Mouse (Mus musculus): Measurements from ENCODE around the gene Aurkb. TPM values are rescaled to one million over a fixed set of nuclear protein-coding genes. Genes with fewer than 3 reads are reported as not detected.
"Not testable (repeated sequence)": the region's sequence is repeated elsewhere in the genome, so short reads cannot be mapped to it uniquely, and the experiment has no call there.

Gene Aurkb
- 79.4 and 85.9 TPM in 2 replicates for polyA plus RNA-seq (2016; fragmentation: Nextera tagmentation; extraction: Ambion mirVana)

- Histone ChIP-seq H3K27ac (ENCODE audit: poor library complexity, severe bottlenecking) (peak within 1 kb of the TSS; percentile 89), H3K36me3 (peaks cover 29% of the 10 kb centered on the region), H3K4me3 (peak within 1 kb of the TSS; percentile 85), H3K27me3 (replicated peaks) (no peaks in the 10 kb centered on the region), H3K4me1 (replicated peaks) (peaks cover 28% of the 10 kb centered on the region), H3K9ac (peak within 1 kb of the TSS; percentile 77), H3K9me3 (replicated peaks) (no peaks in the 10 kb centered on the region), H3K4me2 (peak within 1 kb of the TSS; percentile 81)
- under 1% methylated on average over 54 of the region's 54 CpGs for WGBS
- peak; percentile 81 for ATAC-seq (ENCODE audit: insufficient number of reproducible peaks, low FRiP score)
These were observed at the start of gene Aurkb for GRCm38 (mm10) chr11:69045531-69046394. Gene Aurkb, plus strand, starts transcription at chr11:69045647.

GRCm38 (mm10) chr11:68997080-68997479 lies 48.4 kb upstream of the Aurkb start:
- peaks cover 93% of the 10 kb centered on the region for H3K36me3 ChIP-seq
- ATAC-seq (ENCODE audit: insufficient number of reproducible peaks, low FRiP score), result no peak

GRCm38 (mm10) chr11:69002782-69003181 lies 42.7 kb upstream of the Aurkb start:
- not testable (repeated sequence) for H3K27me3 ChIP-seq (replicated peaks); H3K4me3 ChIP-seq; H3K9me3 ChIP-seq (replicated peaks); H3K4me1 ChIP-seq (replicated peaks); ATAC-seq (ENCODE audit: insufficient number of reproducible peaks, low FRiP score); H3K9ac ChIP-seq; H3K27ac ChIP-seq (ENCODE audit: poor library complexity, severe bottlenecking); H3K4me2 ChIP-seq
- WGBS, result 86% methylated on average over 4 of the region's 4 CpGs
- peaks cover 58% of the 10 kb centered on the region for H3K36me3 ChIP-seq

More at GRCm38 (mm10) chr11:68997080-68997479, 48.4 kb upstream of the Aurkb start:
- Histone ChIP-seq H3K4me3 (no peak overlapping the region), H3K27ac (ENCODE audit: poor library complexity, severe bottlenecking) (no peak overlapping the region), H3K9me3 (replicated peaks) (no peaks in the 10 kb centered on the region), H3K4me2 (no peak overlapping the region), H3K9ac (no peak overlapping the region), H3K27me3 (replicated peaks) (no peaks in the 10 kb centered on the region), H3K4me1 (replicated peaks) (no peaks in the 10 kb centered on the region)
- 82% methylated on average over 4 of the region's 4 CpGs for WGBS

GRCm38 (mm10) chr11:69003592-69003991 lies 41.9 kb upstream of the Aurkb start:
- Histone ChIP-seq H3K9me3 (replicated peaks) (no peaks in the 10 kb centered on the region), H3K27me3 (replicated peaks) (no peaks in the 10 kb centered on the region), H3K9ac (no peak overlapping the region), H3K27ac (ENCODE audit: poor library complexity, severe bottlenecking) (no peak overlapping the region), H3K4me1 (replicated peaks) (peaks cover 11% of the 10 kb centered on the region), H3K4me3 (no peak overlapping the region), H3K36me3 (peaks cover 50% of the 10 kb centered on the region), H3K4me2 (no peak overlapping the region)
- no peak for ATAC-seq (ENCODE audit: insufficient number of reproducible peaks, low FRiP score)
- 48% methylated on average over 4 of the region's 4 CpGs for WGBS

- Histone ChIP-seq H3K4me3 (no peak overlapping the region), H3K27me3 (replicated peaks) (no peaks in the 10 kb centered on the region), H3K36me3 (peaks cover 36% of the 10 kb centered on the region), H3K9ac (no peak overlapping the region), H3K27ac (ENCODE audit: poor library complexity, severe bottlenecking) (no peak overlapping the region), H3K4me2 (no peak overlapping the region), H3K9me3 (replicated peaks) (no peaks in the 10 kb centered on the region), H3K4me1 (replicated peaks) (peaks cover 11% of the 10 kb centered on the region)
- no peak for ATAC-seq (ENCODE audit: insufficient number of reproducible peaks, low FRiP score)
- WGBS, result 83% methylated on average over 7 of the region's 7 CpGs
These were observed 40.3 kb upstream of the Aurkb start for GRCm38 (mm10) chr11:69005193-69005592.

- not testable (repeated sequence) for H3K4me2 ChIP-seq; ATAC-seq (ENCODE audit: insufficient number of reproducible peaks, low FRiP score); H3K9me3 ChIP-seq (replicated peaks); H3K27ac ChIP-seq (ENCODE audit: poor library complexity, severe bottlenecking); H3K9ac ChIP-seq; H3K27me3 ChIP-seq (replicated peaks); H3K4me3 ChIP-seq
- Histone ChIP-seq H3K36me3 (peaks cover 22% of the 10 kb centered on the region), H3K4me1 (replicated peaks) (peaks cover 18% of the 10 kb centered on the region)
These were observed 38.9 kb upstream of the Aurkb start for GRCm38 (mm10) chr11:69006575-69006974.

GRCm38 (mm10) chr11:69008182-69009121 lies 37.0 kb upstream of the Aurkb start, which contains the start of gene Pfas:
Gene Pfas, minus strand, starts transcription at chr11:69008460.
- Histone ChIP-seq H3K4me3 (peak within 1 kb of the TSS; percentile 84), H3K9ac (peak within 1 kb of the TSS; percentile 82)
- 8% methylated on average over 38 of the region's 38 CpGs for WGBS

GRCm38 (mm10) chr11:69009508-69009907 lies 35.9 kb upstream of the Aurkb start:
- 88% methylated on average over 1 of the region's 1 CpGs for WGBS
- H3K4me3 ChIP-seq, result no peak overlapping the region
- ATAC-seq (ENCODE audit: insufficient number of reproducible peaks, low FRiP score), result no peak
- peaks cover 12% of the 10 kb centered on the region for H3K4me1 ChIP-seq (replicated peaks)
- no peak overlapping the region for H3K4me2 ChIP-seq
- no peaks in the 10 kb centered on the region for H3K27me3 ChIP-seq (replicated peaks)
- H3K27ac ChIP-seq (ENCODE audit: poor library complexity, severe bottlenecking), result no peak overlapping the region
- H3K9me3 ChIP-seq (replicated peaks), result no peaks in the 10 kb centered on the region
- peaks cover 3% of the 10 kb centered on the region; the same call in 1 of the 2 replicates for H3K36me3 ChIP-seq
- no peak overlapping the region for H3K9ac ChIP-seq

More at GRCm38 (mm10) chr11:69008182-69009121, 37.0 kb upstream of the Aurkb start, which contains the start of gene Pfas:
- Histone ChIP-seq H3K9me3 (replicated peaks) (no peaks in the 10 kb centered on the region), H3K4me1 (replicated peaks) (peaks cover 17% of the 10 kb centered on the region), H3K27me3 (replicated peaks) (no peaks in the 10 kb centered on the region), H3K27ac (ENCODE audit: poor library complexity, severe bottlenecking) (peak within 1 kb of the TSS; percentile 62), H3K36me3 (peaks cover 4% of the 10 kb centered on the region), H3K4me2 (peak within 1 kb of the TSS; percentile 71)
- ATAC-seq (ENCODE audit: insufficient number of reproducible peaks, low FRiP score), result peak; percentile 82

GRCm38 (mm10) chr11:69010400-69011323 lies 34.8 kb upstream of the Aurkb start:
- H3K4me2 ChIP-seq, result peak overlapping the region; percentile 86
- H3K36me3 ChIP-seq, result no peaks in the 10 kb centered on the region; the same call in 1 of the 2 replicates
- H3K27me3 ChIP-seq (replicated peaks), result no peaks in the 10 kb centered on the region
- ATAC-seq (ENCODE audit: insufficient number of reproducible peaks, low FRiP score), result no peak
- 81% methylated on average over 15 of the region's 15 CpGs for WGBS
- H3K4me1 ChIP-seq (replicated peaks), result peaks cover 12% of the 10 kb centered on the region
- 0 out of 2 replicates have a peak overlapping the region, but pooled peaks have one; percentile 2 for H3K4me3 ChIP-seq
- H3K9me3 ChIP-seq (replicated peaks), result no peaks in the 10 kb centered on the region
- H3K27ac ChIP-seq (ENCODE audit: poor library complexity, severe bottlenecking), result peak overlapping the region; percentile 99
- H3K9ac ChIP-seq, result no peak overlapping the region

GRCm38 (mm10) chr11:69011445-69011844 lies 34.0 kb upstream of the Aurkb start:
- not testable (repeated sequence) for H3K36me3 ChIP-seq; H3K9ac ChIP-seq; H3K27me3 ChIP-seq (replicated peaks); H3K9me3 ChIP-seq (replicated peaks); ATAC-seq (ENCODE audit: insufficient number of reproducible peaks, low FRiP score)
- WGBS, result 74% methylated on average over 2 of the region's 2 CpGs
- Histone ChIP-seq H3K4me1 (replicated peaks) (peaks cover 13% of the 10 kb centered on the region), H3K4me3 (peak overlapping the region; percentile 54), H3K27ac (ENCODE audit: poor library complexity, severe bottlenecking) (peak overlapping the region; percentile 99), H3K4me2 (peak overlapping the region; percentile 86)
